Mouse (Mus musculus) ES-Bruce4 (cell line): ENCODE results near the gene Spryd3. TPM values are rescaled to one million over a fixed set of nuclear protein-coding genes. Genes with fewer than 3 reads are reported as not detected.

ENCODE experiments used
- H3K27ac ChIP-seq: 2 replicates; pipeline ENCODE4 v1.5.1; 2012; ENCODE audit warnings: low read length, inconsistent platforms; ENCODE audit not compliant: insufficient read depth
- H3K27me3 ChIP-seq: 2 replicates; pipeline ENCODE4 v1.6.1; 2012; ENCODE audit warnings: mild to moderate bottlenecking, low read length, inconsistent platforms; ENCODE audit not compliant: control insufficient read depth, poor library complexity, insufficient read depth, severe bottlenecking
- H3K36me3 ChIP-seq: 2 replicates; pipeline ENCODE4 v1.6.1; 2012; ENCODE audit warnings: inconsistent platforms, mild to moderate bottlenecking, low read length, moderate library complexity; ENCODE audit not compliant: control insufficient read depth, poor library complexity, insufficient read depth, severe bottlenecking
- H3K4me1 ChIP-seq: one replicate; pipeline ENCODE4 v1.8.1; 2011; ENCODE audit warnings: low read length; ENCODE audit not compliant: control insufficient read depth, insufficient read depth
- H3K4me3 ChIP-seq: 2 replicates; pipeline ENCODE4 v1.5.1; 2011; ENCODE audit warnings: low read depth, mild to moderate bottlenecking, low read length
- H3K9ac ChIP-seq: 2 replicates; pipeline ENCODE4 v1.6.1; 2012; ENCODE audit warnings: low read depth, mild to moderate bottlenecking, inconsistent platforms; ENCODE audit not compliant: poor library complexity, severe bottlenecking
- H3K9me3 ChIP-seq: replicated peaks from 2 replicates; pipeline ENCODE4 v1.6.1; 2012; ENCODE audit warnings: mild to moderate bottlenecking, low read length, inconsistent platforms; ENCODE audit not compliant: control insufficient read depth, poor library complexity, insufficient read depth, severe bottlenecking
- CTCF ChIP-seq: IDR thresholded peaks from one replicate; pipeline ENCODE4 v1.8.1; 2011; ENCODE audit warnings: low read depth, low read length
- EP300 ChIP-seq: IDR thresholded peaks from 2 replicates; pipeline ENCODE4 v1.6.1; 2011; ENCODE audit warnings: low read depth, low read length; ENCODE audit not compliant: insufficient read depth
- POLR2A ChIP-seq: IDR thresholded peaks from one replicate; pipeline ENCODE4 v1.8.1; 2011; ENCODE audit warnings: low read length; ENCODE audit not compliant: insufficient read depth
- polyA plus RNA-seq: library from polyadenylated mRNA; stranded (reverse); fragments of >200 nt; gene quantifications from 2 replicates; pipeline ENCODE4 v1.2.4, GENCODE M21; 2011; ENCODE audit warnings: low read depth; ENCODE audit not compliant: missing spikeins, insufficient read depth, insufficient read length

Gene Spryd3
- polyA plus RNA-seq, 1 experiment = 11.7 TPM

GRCm38 (mm10) chr15:102117461-102118443, 18.3 kb downstream of the Spryd3 start:
- Histone ChIP-seq H3K9me3 (no peaks in the 10 kb centered on the region), H3K4me1 (no peaks in the 10 kb centered on the region), H3K36me3 (no peaks in the 10 kb centered on the region; the same call in 1 of the 2 replicates), H3K9ac (no peak overlapping the region), H3K27me3 (no peaks in the 10 kb centered on the region), H3K4me3 (no peak overlapping the region), H3K27ac (no peak overlapping the region)
- peak; percentile 40 for TF ChIP-seq CTCF
- no peak for TF ChIP-seq EP300
- TF ChIP-seq POLR2A = no peak

GRCm38 (mm10) chr15:102116753-102117415, 19.1 kb downstream of the Spryd3 start:
- TF ChIP-seq EP300 (no peak), POLR2A (no peak), CTCF (no peak)
- Histone ChIP-seq H3K9me3 (no peaks in the 10 kb centered on the region), H3K4me3 (no peak overlapping the region), H3K27me3 (no peaks in the 10 kb centered on the region), H3K27ac (no peak overlapping the region), H3K9ac (no peak overlapping the region), H3K36me3 (no peaks in the 10 kb centered on the region; the same call in 1 of the 2 replicates), H3K4me1 (no peaks in the 10 kb centered on the region)

GRCm38 (mm10) chr15:102115731-102116231, 20.3 kb downstream of the Spryd3 start:
- no peaks in the 10 kb centered on the region for H3K27me3 ChIP-seq
- no peak overlapping the region for H3K9ac ChIP-seq
- no peaks in the 10 kb centered on the region for H3K4me1 ChIP-seq
- H3K36me3 ChIP-seq = no peaks in the 10 kb centered on the region; the same call in 1 of the 2 replicates
- no peaks in the 10 kb centered on the region for H3K9me3 ChIP-seq
- H3K27ac ChIP-seq = no peak overlapping the region
- H3K4me3 ChIP-seq = no peak overlapping the region
- TF ChIP-seq CTCF (no peak), POLR2A (no peak), EP300 (no peak)

GRCm38 (mm10) chr15:102114651-102115260, 21.3 kb downstream of the Spryd3 start:
- H3K9me3 ChIP-seq = no peaks in the 10 kb centered on the region
- H3K36me3 ChIP-seq = no peaks in the 10 kb centered on the region; the same call in 1 of the 2 replicates
- no peaks in the 10 kb centered on the region for H3K27me3 ChIP-seq
- H3K4me3 ChIP-seq = no peak overlapping the region
- TF ChIP-seq EP300 = no peak
- no peak for TF ChIP-seq POLR2A
- no peak overlapping the region for H3K9ac ChIP-seq
- no peak overlapping the region for H3K27ac ChIP-seq
- no peaks in the 10 kb centered on the region for H3K4me1 ChIP-seq

GRCm38 (mm10) chr15:102113674-102114073, 22.4 kb downstream of the Spryd3 start:
- no peak overlapping the region for H3K4me3 ChIP-seq
- no peaks in the 10 kb centered on the region for H3K4me1 ChIP-seq
- no peaks in the 10 kb centered on the region; the same call in 1 of the 2 replicates for H3K36me3 ChIP-seq
- H3K9ac ChIP-seq = no peak overlapping the region
- H3K9me3 ChIP-seq = no peaks in the 10 kb centered on the region
- H3K27me3 ChIP-seq = no peaks in the 10 kb centered on the region
- H3K27ac ChIP-seq = no peak overlapping the region
- no peak for TF ChIP-seq EP300
- no peak for TF ChIP-seq CTCF
- TF ChIP-seq POLR2A = no peak
